Mouse (Mus musculus) liver, embryonic 14.5 days (tissue): ENCODE measurements around the gene Ssbp3. TPM values are rescaled to one million over a fixed set of nuclear protein-coding genes. Genes with fewer than 3 reads are reported as not detected.
A peak's percentile ranks its signal among the peaks of the same experiment; 100 is the strongest.

Experiments used
- ATAC-seq: fragments of 200-750 bp; cut with Nextera tagmentation; 2 replicates; pipeline ENCODE4 v1.8.0; 2017; ENCODE audit warnings: moderate number of reproducible peaks, mild to moderate bottlenecking, moderate library complexity; ENCODE audit not compliant: insufficient read depth
- DNase-seq, 3 experiments: peaks; one replicate each; pipeline ENCODE4 v3.0.0-alpha.2; 2012 to 2013; ENCODE audit warnings: low read depth in 3 of 3, low spot score in 3 of 3
- H3K27ac ChIP-seq: fragments of 300-500 bp; sonication (generic); 2 replicates; pipeline ENCODE4 v1.5.1; 2014; ENCODE audit warnings: moderate library complexity, mild to moderate bottlenecking, control low read depth, inconsistent platforms
- H3K27me3 ChIP-seq: fragments of 300-500 bp; sonication (generic); 2 replicates; pipeline ENCODE4 v1.6.1; 2014; ENCODE audit warnings: mild to moderate bottlenecking, low read length, moderate library complexity; ENCODE audit not compliant: control insufficient read depth, insufficient read depth
- H3K36me3 ChIP-seq: fragments of 300-500 bp; sonication (generic); replicated peaks from 2 replicates; pipeline ENCODE4 v1.6.1; 2014; ENCODE audit warnings: low read depth; ENCODE audit not compliant: control insufficient read depth, insufficient read depth
- H3K4me1 ChIP-seq, 2 experiments: fragments of 200-500 bp in 1 of 2; fragments of 300-500 bp in 1 of 2; sonication (generic) in 1 of 2; replicated peaks; 2 replicates each; pipeline ENCODE4 v1.6.1; 2012 to 2014; ENCODE audit warnings: antibody characterized with exemption in 1 of 2, inconsistent platforms in 1 of 2, low read length in 1 of 2; ENCODE audit not compliant: control insufficient read depth in 2 of 2, insufficient read depth in 2 of 2
- H3K4me2 ChIP-seq: fragments of 300-500 bp; sonication (generic); 2 replicates; pipeline ENCODE4 v1.6.1; 2014; ENCODE audit warnings: low read depth, mild to moderate bottlenecking, control low read depth, moderate library complexity
- H3K4me3 ChIP-seq, 2 experiments: fragments of 200-500 bp in 1 of 2; fragments of 300-500 bp in 1 of 2; sonication (generic) in 1 of 2; 2 replicates each; pipeline ENCODE4 v1.5.1; 2012 to 2014; ENCODE audit warnings: low read depth in 2 of 2, low read length in 2 of 2, mild to moderate bottlenecking in 2 of 2, control low read depth in 1 of 2, inconsistent platforms in 1 of 2, moderate library complexity in 1 of 2; ENCODE audit not compliant: insufficient read depth in 1 of 2
- H3K9ac ChIP-seq: fragments of 300-500 bp; sonication (generic); replicated peaks from 2 replicates; pipeline ENCODE4 v1.6.1; 2014; ENCODE audit warnings: mild to moderate bottlenecking, control low read depth, moderate library complexity
- H3K9me3 ChIP-seq: fragments of 300-500 bp; sonication (generic); 2 replicates; pipeline ENCODE4 v1.6.1; 2016; ENCODE audit warnings: low read length, mixed read lengths; ENCODE audit not compliant: control insufficient read depth
- CTCF ChIP-seq: IDR thresholded peaks from 2 replicates; pipeline ENCODE4 v1.5.1; 2016; ENCODE audit warnings: antibody characterized with exemption, low read depth, control low read depth
- EP300 ChIP-seq: IDR thresholded peaks from 2 replicates; pipeline ENCODE4 v1.6.1; 2016; ENCODE audit warnings: antibody characterized with exemption, low read depth
- WGBS: fragments of 180-500 bp; shearing (Covaris S2); extraction: QIAGEN DNeasy Blood & Tissue Kit; methylation state at CpG from one replicate; pipeline ENCODE4 v1.1.7; 2014; ENCODE audit not compliant: insufficient replicate concordance; 5-methylcytosine and 5-hydroxymethylcytosine counted together
- polyA plus RNA-seq, 2 experiments: library from polyadenylated mRNA; depleted of rRNA in 1 of 2; stranded (reverse) in 1 of 2; unstranded in 1 of 2; fragments of >200 nt; fragmentation: Nextera tagmentation in 1 of 2; extraction: Ambion mirVana in 1 of 2; gene quantifications; 2 replicates each; pipeline versions ENCODE4 v1.2.1 to v1.2.3; 2012 to 2014

Ssbp3 gene
- polyA plus RNA-seq, 2 experiments = 33.0 to 52.1 TPM

DNA sequence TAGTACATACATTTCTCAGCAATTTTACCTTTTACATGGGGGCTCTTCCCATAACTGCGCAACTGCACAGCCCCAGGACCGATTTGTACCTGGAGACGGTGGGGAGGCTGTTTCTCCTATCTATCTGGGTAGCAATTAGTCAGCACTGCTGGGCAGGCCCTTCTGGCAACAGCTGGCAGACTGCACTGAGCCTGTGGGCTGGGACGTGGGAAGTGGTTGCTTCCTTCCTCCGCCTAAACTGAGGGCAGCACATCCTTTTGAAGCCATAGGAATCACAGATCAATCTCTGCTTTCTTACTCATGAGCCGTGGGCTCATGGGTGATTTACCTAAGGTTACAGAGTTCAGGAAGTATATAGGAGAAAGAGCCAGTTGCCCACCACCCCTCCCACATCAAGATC, 148.3 kb downstream of the Ssbp3 start:
- 41% methylated on average over 6 of the region's 6 CpGs for WGBS
- DNase-seq (no peak), ATAC-seq (no peak)
- H3K4me2 ChIP-seq = no peak overlapping the region
- H3K4me3 ChIP-seq = no peak overlapping the region
- H3K4me1 ChIP-seq = no peaks in the 10 kb centered on the region
- no peaks in the 10 kb centered on the region for H3K27me3 ChIP-seq
- H3K9me3 ChIP-seq = no peaks in the 10 kb centered on the region
- H3K36me3 ChIP-seq = peaks cover 3% of the 10 kb centered on the region
- H3K9ac ChIP-seq = no peak overlapping the region
- H3K27ac ChIP-seq = no peak overlapping the region
- no peak for TF ChIP-seq CTCF
- no peak for TF ChIP-seq EP300

GRCm38 (mm10) chr4:107061560-107061959, 151.1 kb downstream of the Ssbp3 start:
- WGBS = 66% methylated on average over 4 of the region's 4 CpGs
- Histone ChIP-seq H3K4me3 (no peak overlapping the region), H3K36me3 (peaks cover 3% of the 10 kb centered on the region), H3K4me2 (no peak overlapping the region), H3K9ac (no peak overlapping the region), H3K27ac (no peak overlapping the region), H3K4me1 (peaks cover 5 to 6% of the 10 kb centered on the region in 2 experiments), H3K27me3 (no peaks in the 10 kb centered on the region), H3K9me3 (no peaks in the 10 kb centered on the region)
- DNase-seq = no peak
- no peak for ATAC-seq
- TF ChIP-seq EP300 (no peak), CTCF (no peak)

- Histone ChIP-seq H3K4me3 (no peak overlapping the region), H3K9ac (no peak overlapping the region), H3K4me2 (no peak overlapping the region), H3K4me1 (peaks cover 5 to 10% of the 10 kb centered on the region in 2 experiments), H3K27me3 (no peaks in the 10 kb centered on the region), H3K9me3 (no peaks in the 10 kb centered on the region), H3K27ac (no peak overlapping the region), H3K36me3 (peaks cover 3% of the 10 kb centered on the region)
- no peak for ATAC-seq
- DNase-seq = no peak
- TF ChIP-seq EP300 (no peak), CTCF (no peak)
- 68% methylated on average over 3 of the region's 3 CpGs for WGBS
Measured at GRCm38 (mm10) chr4:107063214-107063613, 152.7 kb downstream of the Ssbp3 start.

DNA sequence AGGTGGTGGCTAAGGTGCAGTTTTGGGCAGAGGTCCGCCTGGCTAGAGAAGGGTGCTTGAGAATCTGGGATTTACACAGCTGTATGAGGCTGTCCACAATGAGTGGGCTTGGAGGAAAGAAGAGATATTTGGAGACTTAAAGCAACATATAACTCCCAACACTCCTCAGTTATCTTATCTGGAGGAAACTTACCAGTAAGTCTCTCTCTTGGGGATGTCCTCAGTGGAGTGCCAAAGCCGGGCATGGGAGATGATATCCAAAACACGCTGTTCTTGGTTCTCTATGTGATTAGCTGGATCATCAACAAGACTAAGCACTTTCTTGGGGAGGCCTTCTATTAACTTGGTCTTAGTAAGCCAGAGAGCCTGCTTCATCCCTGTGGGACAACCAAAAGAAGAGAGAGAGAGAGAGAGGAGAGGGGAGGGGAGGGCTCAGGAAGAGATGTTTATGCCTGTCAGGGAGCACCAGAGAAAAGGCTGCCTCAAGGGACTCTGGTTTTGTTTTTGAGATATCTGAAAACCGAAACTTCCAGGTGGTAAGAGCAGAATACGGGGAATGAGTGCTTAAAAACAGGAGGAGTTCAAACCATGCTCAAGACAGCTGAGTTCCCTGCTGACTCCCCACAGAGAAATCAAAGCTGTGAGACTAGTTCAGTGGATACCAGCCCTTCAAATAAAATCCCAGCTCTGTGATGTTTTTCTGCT, 154.0 kb downstream of the Ssbp3 start:
- H3K27me3 ChIP-seq = no peaks in the 10 kb centered on the region
- ATAC-seq (no peak), DNase-seq (no peak)
- 62% methylated on average over 5 of the region's 5 CpGs for WGBS
- peaks cover 5 to 10% of the 10 kb centered on the region in 2 experiments for H3K4me1 ChIP-seq
- H3K36me3 ChIP-seq = peaks cover 3% of the 10 kb centered on the region
- no peak overlapping the region for H3K9ac ChIP-seq
- no peak overlapping the region for H3K27ac ChIP-seq
- no peak overlapping the region for H3K4me2 ChIP-seq
- TF ChIP-seq EP300 = no peak
- no peak for TF ChIP-seq CTCF
- no peaks in the 10 kb centered on the region for H3K9me3 ChIP-seq
- no peak overlapping the region for H3K4me3 ChIP-seq

DNA sequence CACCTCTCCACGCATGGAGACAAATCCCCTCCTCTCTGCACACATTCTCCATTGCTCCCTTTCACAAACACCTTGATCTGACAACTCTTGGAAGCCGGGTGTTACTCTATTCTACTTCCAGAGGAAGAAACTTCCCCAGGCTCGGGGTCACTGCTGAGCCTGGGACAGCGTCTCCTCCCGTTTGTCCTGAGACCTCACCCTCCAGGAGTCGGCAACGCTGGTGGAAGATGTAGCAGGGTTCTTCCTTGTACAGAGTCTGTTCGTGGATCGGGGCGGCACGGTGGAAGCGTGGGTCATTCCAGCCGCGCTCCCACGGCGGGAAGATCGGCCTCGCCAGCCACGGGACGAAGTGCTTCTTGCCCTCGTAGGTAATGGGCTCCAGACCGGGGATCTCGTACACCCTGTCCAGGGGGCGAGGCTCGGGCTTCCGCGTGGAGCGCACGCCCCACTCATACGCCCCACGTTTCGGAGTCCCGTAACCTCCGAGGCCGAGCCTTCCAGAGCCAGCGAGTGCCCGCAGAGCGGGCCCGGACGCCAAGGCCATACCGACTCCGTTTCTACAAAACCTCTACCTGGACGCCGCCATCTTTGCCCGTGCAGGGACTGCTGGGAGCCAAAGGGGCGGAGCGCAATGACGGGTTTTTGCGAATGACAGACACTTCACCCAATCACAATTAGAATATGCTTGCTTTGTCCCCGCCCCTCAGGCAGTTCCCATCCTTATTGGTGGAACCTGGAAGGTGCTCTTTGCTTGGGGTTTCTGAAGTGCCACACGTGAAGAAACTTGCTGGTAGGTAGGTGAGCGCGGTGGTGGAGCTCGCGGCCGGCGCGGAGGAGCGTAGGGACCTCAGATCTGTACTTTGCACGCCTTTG, 156.0 kb downstream of the Ssbp3 start, which contains the start of the genes Mrpl37 and Cyb5rl:
Gene Mrpl37 (minus strand): TSS at position 617 of the 873 bp plus-strand sequence.
Gene Cyb5rl (plus strand): TSS at position 737 of the 873 bp plus-strand sequence.
- peak within 1 kb of the TSS; percentile 73 for H3K9ac ChIP-seq
- no peak within 1 kb of the TSS for H3K27ac ChIP-seq
- peak within 1 kb of the TSS; percentile 98 for H3K4me2 ChIP-seq
- peaks cover 5 to 10% of the 10 kb centered on the region in 2 experiments for H3K4me1 ChIP-seq
- peak; percentile 38 for TF ChIP-seq CTCF
- TF ChIP-seq EP300 = no peak
- no peaks in the 10 kb centered on the region; the same call in 1 of the 2 replicates for H3K36me3 ChIP-seq
- H3K27me3 ChIP-seq = no peaks in the 10 kb centered on the region
- DNase-seq (peak; percentile 94 to 96 (median 95)), ATAC-seq (peak; percentile 95)
- no peaks in the 10 kb centered on the region for H3K9me3 ChIP-seq
- peak within 1 kb of the TSS; percentile 80 to 84 for H3K4me3 ChIP-seq
- under 1% methylated on average over 60 of the region's 60 CpGs for WGBS
